Mouse (Mus musculus) stomach, embryonic 16.5 days (tissue): ENCODE data around the gene Glp2r. TPM values are rescaled to one million over a fixed set of nuclear protein-coding genes. Genes with fewer than 3 reads are reported as not detected.

Experiments
- polyA plus RNA-seq: library from polyadenylated mRNA; unstranded; fragments of >200 nt; fragmentation: Nextera tagmentation; extraction: Ambion mirVana; gene quantifications from 2 replicates; pipeline ENCODE4 v1.2.1, GENCODE M21; 2015

Gene Glp2r
- polyA plus RNA-seq, 1 experiment from 2014 or later: 0.93 TPM

Other genes with a start within 250 kb of the Glp2r start
- not detected in 2 replicates for gene Rcvrn, start 75.8 kb downstream of the Glp2r start, polyA plus RNA-seq
- 0.53 TPM in 1 of 2 replicates, not detected in the other for gene Gsg1l2, start 3.5 kb upstream of the Glp2r start, polyA plus RNA-seq
- gene Dhrs7c, start 27.0 kb upstream of the Glp2r start, polyA plus RNA-seq: 0.56 and 6.4 TPM in 2 replicates
- 2.8 and 3.3 TPM in 2 replicates for gene Usp43, start 151.0 kb upstream of the Glp2r start, polyA plus RNA-seq
- 0.83 and 1.0 TPM in 2 replicates for gene Cfap52, start 194.5 kb upstream of the Glp2r start, polyA plus RNA-seq
- gene Stx8, start 195.0 kb upstream of the Glp2r start, polyA plus RNA-seq: 62.1 and 69.7 TPM in 2 replicates